Mouse (Mus musculus) urinary bladder, adult 18-20 months (tissue): ENCODE measurements around the gene Ly6g6f.
A peak's percentile ranks its signal among the peaks of the same experiment; 100 is the strongest.

Experiments
- DNase-seq, 2 experiments: peaks; one replicate each; pipeline ENCODE4 v3.0.0; 2022; ENCODE audit warnings: low spot score in 2 of 2, mixed read lengths in 2 of 2

Ly6g6f gene

DNA sequence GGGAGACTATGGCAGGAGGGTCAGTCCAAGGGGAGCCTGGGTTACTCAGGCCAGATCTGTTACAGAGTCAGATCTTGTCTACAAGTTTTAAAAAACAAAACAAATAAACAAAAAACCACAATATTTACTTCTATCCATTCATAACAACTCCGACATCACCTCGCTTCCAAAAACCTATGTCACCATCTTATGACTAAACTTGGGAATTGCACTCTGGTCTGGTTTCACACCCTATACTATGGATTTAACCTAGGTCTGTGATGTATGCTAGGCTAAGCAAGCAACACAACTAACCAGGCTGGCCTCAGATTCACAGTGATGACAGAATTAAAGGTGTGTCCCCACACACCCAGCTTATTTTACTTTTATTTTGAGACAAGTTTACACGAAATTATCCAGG is 21.1 kb upstream of the Ly6g6f start:
- no peak for DNase-seq

DNA sequence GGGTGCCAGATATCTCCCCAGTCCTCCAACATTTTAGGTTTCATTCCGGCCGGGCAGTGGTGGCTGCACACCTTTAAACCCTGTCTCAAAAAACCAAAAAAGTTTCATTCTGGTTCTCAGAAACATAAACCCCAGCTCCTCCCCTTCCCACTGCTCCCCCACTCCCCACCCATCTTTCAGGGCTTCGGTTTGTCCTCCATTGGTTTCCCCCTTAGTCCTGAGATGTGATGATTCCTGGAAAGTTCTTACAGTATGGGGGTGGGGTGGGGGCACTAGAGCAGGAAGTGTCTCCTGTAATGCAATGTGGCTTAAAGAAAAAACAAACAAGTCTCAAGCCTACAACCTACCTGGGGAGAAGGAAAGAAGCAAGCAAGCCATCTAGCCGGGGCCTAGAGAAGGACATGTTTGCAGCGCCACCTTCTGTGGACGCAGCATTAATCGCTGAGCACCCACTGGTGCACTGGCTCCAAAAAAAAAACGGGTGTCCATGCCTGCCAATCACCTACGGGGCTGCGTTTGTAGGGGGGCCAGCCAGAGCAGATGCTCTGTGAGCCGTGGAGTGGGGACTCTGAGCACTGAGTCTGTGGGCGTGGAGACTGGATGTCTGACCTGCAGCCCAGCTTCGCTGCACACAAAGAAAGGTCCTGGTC is 20.5 kb upstream of the Ly6g6f start:
- no peak for DNase-seq

DNA sequence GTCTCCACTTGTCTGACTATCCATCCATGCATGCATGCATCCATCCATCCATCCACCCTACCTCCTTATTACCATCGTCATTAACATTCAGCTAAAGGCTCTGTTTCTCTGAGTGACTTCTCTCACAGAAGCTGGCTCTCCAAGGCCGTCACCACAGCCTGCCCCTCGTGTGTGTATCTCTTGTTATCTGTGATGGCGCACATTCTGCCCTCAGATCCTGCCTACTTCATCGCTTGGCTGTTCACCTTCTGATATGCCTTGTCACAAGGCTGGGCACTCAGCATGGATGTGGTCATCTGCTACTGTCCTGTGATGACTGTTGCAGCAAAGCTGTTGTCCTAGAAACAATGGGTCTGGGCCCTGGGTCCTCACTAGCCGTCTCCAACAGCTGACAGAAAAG is 19.3 kb upstream of the Ly6g6f start:
- no peak for DNase-seq

- DNase-seq, result no peak
Observed at GRCm38 (mm10) chr17:35104079-35104478, 18.7 kb upstream of the Ly6g6f start.

- no peak for DNase-seq
Observed at GRCm38 (mm10) chr17:35103221-35103690, 17.8 kb upstream of the Ly6g6f start.

GRCm38 (mm10) chr17:35102299-35102698 is 16.9 kb upstream of the Ly6g6f start:
- DNase-seq, result no peak

- no peak for DNase-seq
Observed at GRCm38 (mm10) chr17:35101161-35101560, 15.8 kb upstream of the Ly6g6f start.

DNA sequence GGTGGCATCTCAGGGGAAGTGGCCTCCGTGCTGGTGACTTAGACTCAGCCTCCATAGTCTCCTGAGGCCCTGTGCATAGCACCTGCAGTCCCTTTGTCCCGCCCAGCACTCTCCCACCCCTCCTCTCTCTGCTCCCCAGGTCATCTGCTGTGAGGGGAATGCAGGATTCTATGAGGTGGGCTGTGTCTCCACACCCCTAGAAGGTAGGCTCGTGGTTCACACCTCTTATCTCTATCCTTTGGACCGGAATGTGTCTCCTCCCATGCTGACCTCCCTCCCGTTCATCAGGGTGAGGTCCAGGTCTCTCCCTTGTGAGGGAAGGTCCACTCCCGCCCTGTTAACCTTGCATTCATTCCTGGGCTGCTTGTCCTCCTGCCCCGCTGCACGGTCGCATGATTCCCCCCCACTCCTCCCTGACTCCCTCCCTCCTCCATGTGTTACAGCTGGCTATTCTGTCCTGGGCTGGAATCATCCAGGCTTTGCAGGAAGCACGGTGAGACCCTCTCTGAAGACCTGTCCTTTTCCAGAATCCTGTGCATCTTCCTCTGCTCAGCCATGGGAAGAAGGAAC is 14.9 kb upstream of the Ly6g6f start:
- no peak for DNase-seq

DNA sequence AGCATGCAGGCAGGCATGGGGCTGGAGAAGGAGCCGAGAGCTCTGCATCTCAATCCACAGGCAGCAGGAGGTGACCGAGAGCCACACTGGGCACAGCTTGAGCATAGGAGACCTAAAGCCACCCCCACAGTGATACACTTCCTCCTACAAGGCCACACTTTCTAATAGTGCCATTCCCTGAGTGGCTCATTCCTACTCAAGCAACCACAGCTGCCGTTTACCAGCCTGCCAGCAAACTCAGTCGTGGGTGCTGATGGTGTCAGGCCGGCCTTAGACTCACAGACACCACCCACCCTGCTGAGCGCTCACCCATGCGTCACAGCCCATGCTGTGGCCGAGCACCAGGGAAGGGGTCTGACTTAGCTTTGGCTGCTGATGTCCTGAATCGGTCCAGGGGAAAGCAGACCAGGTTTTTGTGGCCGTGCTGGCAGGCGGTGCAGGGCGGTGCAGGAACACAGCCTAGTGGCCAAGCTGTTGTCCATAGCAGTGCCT is 11.8 kb upstream of the Ly6g6f start:
- no peak for DNase-seq

GRCm38 (mm10) chr17:35096597-35096996 is 11.2 kb upstream of the Ly6g6f start:
- DNase-seq, result no peak

GRCm38 (mm10) chr17:35094475-35095365 is 9.3 kb upstream of the Ly6g6f start:
- DNase-seq, result no peak

DNA sequence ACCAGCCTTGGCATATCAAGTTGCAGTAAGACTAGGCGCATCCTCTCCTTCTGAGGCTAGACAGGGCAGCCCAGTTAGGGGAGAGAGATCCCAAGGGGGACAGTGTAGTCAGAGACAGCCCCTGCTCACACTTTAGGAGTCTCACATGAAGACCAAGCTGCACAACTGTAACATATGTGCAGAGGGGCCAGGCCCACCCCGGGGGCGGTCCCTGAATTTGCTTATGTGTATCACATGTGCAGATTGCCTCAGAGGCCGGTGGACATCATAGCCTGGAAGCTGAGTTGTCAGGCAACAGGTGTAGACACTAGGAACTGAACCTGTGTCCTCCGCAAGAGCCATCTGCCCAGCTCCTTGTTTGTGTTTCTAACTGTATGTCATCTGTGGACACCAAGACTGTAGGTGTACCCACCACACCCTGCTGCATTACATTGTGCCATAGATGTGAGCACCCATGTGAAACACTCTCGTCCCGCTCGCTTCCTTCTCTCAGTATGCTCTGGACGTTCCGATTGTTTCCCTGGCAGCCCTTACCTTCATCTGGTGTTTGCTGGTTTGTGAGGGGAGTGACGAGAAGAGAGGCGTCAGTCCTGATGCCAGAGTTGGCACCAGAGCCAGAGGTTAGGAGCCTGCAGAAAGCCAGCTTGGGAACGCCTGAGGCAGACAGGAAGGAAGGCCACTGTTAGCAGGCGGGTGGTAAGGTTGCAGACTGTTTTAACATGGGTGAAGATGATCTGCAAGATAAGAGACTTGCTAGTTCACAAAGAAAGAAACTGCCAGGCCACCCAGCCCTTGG is 7.2 kb upstream of the Ly6g6f start:
- no peak for DNase-seq

DNA sequence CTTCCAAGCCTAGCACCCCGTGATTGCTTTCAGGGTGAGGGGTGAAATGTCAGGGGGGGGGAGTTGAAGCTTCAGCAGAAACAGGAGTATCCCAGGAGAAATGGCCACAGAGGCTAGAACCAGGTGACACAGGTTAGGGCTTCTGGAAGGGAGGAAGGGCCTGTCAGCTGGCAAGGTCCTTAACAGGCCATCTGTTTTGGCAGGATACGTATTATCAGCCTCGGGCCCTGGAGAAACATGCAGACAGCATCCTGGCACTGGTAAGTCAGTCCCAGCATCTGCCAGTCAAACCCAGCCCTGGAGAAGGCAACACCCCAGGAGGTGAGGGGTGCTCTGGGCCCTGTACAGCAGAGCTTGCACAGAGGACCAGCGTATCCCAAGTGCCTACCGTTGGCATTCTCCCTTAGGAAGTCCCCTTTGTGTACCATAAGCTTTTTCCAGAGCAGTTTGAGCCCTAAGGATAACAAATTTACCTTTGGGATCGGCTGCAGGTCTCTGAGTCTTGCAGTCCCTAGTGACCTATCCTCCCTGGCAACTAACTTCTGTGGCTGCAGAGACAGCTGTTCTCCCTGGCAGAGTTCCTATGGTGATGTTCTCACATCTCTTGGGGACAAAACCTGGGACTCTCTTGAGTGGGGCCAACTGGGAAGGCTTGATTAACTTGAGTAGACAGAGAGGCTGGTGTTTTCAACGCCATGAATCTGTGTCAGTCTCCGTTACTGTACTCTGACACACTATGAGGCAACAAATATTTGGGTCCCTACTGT is 4.9 kb upstream of the Ly6g6f start:
- no peak for DNase-seq

DNA sequence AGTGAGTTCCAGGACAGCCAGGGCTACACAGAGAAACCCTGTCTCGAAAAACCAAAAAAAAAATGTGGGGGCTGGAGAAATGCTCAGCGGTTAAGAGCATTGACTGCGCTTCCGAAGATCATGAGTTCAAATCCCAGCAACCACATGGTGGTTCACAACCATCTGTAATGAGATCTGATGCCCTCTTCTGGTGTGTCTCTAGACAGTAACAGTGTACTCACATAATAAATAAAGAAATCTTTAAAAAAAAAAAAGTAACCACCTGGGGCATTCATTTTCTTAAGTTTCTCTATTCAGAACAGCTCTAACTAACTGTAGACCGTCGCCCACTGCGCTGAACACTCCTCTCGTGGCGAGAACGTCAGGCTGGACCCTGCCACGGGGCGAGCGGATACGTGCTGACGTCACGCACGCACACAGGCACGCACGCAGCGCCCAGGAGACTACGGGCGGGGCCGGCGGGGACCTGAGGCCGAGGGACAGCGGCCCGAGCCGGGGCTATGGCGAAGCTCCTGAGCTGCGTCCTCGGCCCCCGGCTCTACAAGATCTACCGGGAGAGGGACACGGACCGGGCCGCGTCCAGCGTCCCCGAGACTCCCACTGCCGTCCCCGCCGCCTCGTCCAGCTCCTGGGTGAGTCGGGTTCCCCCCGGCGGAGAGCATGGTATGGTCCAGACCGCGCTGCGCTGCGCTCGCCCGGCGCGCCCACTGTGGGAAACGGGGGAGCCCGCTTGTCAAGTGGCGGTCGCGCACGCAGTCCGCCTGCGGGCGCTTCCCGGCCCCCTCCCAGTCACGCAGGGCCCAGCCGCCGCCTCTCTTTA is 3.6 kb upstream of the Ly6g6f start, which contains the start of gene Abhd16a:
Gene Abhd16a, plus strand, starts transcription at position 439 of the 820 bp plus-strand sequence.
- DNase-seq, result peak; percentile 88 to 93

DNA sequence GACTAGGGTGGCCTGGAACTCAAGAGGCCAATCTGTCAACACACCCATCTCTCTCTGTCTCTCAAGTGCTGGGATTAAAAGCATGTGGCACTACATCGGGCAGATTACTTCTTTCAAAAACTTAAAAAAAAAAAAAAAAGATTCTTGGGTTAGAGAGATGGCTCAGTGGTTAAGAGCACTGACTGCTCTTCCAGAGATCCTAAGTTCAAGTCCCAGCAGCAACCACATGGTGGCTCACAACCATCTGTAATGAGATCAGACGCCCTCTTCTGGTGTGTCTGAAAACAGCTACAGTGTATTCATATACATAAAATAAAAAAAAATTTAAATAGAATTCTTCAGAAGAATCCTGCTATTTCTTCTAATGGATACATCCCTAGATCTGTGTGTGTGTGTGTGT is 2.7 kb upstream of the Ly6g6f start:
- DNase-seq, result no peak

DNA sequence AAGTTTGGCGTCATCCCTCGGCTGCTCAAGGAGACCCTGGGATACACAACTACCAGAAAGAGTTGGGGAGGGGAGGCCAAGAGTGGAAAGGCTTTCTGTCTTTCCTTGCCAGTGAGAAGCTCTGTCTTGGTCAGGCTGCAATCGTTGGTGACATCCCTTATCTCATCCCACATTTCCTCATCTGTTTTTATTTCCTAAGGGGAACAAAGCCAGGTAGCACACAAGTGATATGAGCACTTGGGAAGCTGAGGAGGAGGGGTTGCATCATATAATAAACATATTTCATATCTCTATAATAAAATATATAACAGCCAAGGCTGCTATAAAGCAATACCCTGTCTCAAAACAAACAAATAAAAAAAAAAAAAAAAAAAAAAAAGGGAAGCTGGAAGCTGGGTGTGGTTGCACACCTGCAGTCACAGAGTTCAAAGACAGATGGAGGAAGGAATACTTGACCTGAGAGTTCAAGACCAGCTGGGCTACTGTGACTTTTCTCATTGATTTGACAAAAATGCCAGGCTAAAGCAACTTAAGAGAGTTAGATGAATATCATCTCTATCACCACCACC is 1.4 kb downstream of the Ly6g6f start:
- no peak for DNase-seq

DNA sequence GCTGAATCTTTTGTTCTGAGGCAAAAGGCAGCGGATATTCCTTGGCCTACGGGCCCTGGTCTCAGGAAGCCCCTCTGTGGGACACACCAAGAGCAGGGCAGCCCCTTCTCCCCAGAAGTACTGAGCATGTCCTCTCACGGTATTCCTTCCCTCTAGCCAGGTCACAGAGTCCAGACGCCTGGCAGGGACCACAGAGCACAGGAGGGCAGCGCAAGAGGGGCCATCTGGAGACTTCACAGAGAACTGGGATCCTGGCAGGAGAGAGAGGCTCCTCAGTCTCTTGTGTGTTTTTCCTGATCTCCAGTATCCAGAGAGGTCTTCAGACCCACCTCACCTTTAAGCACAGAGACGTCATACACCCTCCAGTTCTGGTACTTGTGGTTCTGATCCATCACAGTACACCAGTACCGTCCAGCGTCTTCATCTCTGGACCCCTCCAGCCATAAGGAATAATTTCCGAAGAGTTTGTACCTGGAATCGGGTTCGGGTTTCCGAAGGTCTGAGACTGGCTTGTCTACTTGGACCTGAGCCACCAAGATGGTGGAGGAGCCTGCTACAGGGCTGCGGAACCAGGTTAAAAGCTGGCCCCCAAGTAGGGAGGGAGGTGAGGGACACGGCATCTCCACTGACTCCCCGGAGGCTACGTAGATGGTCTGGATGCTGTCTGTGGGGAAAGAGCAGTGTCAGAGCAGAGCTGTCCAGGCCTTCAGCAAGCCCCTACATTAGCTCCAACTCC is 2.4 kb downstream of the Ly6g6f start:
- no peak for DNase-seq

GRCm38 (mm10) chr17:35080710-35081109 is 4.7 kb downstream of the Ly6g6f start:
- no peak for DNase-seq

DNA sequence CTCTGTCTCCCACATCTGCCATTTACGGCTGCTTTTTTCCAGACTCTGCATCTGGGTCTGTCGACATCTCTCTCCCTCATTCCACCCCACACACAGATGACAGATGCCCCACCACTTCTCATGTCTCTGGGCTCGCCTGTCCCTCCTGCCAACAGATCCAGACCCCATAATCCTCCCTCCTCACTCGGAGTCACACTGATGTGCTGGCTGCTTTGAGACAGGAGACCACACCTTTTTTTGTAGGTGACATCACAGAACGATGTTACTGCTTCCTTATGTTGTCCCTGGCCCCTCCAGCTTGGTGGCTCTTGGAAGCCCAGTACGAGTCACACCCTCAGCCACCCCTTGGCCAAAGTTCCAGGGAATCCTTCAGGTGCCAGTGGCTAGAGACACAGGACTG is 5.2 kb downstream of the Ly6g6f start:
- DNase-seq, result no peak
